9 mouse cellular contexts compared by ENCODE assay signal in genomic region chr3:79887161-79887855, GRCm38 (mm10). TPM values are rescaled to one million over a fixed set of nuclear protein-coding genes. Genes with fewer than 3 reads are reported as not detected.
DNase-seq lines count a peak whose midpoint lies in the region; ATAC-seq and TF ChIP-seq lines count a peak whose summit lies in the region.
"Had no signal": no experiment of that assay in that cellular context is flagged by ENCODE, and none has a peak within 500 bp of the region (broad histone marks: within the 10 kb centered on the region; RNA-seq: fewer than 3 reads in every experiment).

No protein-coding gene starts in this region.

- 0 out of 2 replicates have a peak, but pooled peaks cover 7% of the 10 kb centered on the region for H3K4me1 ChIP-seq in hindbrain, embryonic 13.5 days (replicated peaks)
- H3K4me1 ChIP-seq in hindbrain, embryonic 11.5 days (replicated peaks; ENCODE audit: control insufficient read depth, insufficient read depth, low read length), result no peaks in the 10 kb centered on the region
- no peaks in the 10 kb centered on the region; the same call in 1 of the 2 replicates for H3K4me1 ChIP-seq in spleen, adult 2 months (ENCODE audit: control insufficient read depth, insufficient read depth, insufficient read length)
- peaks cover 5% of the 10 kb centered on the region; the same call in 1 of the 2 replicates for H3K4me1 ChIP-seq in intestine, postnatal 0 days (replicated peaks; ENCODE audit: control insufficient read depth, insufficient read depth, low read length)

- no peak for TF ChIP-seq POLR2A in spleen, adult 2 months (IDR thresholded peaks at IDR 0.05; ENCODE audit: low read depth, low read length)

- peak; percentile 34; the same call in 1 of the 2 replicates for ATAC-seq in hindbrain, embryonic 13.5 days (ENCODE audit: low FRiP score)
- ATAC-seq in hindbrain, embryonic 11.5 days (ENCODE audit: low FRiP score), result no peak
- no peak for ATAC-seq in intestine, postnatal 0 days

- no peak overlapping the region for H3K4me3 ChIP-seq in hindbrain, embryonic 13.5 days
- H3K4me3 ChIP-seq in hindbrain, embryonic 11.5 days (ENCODE audit: low read depth, low read length), result no peak overlapping the region
- peak overlapping the region; percentile 26; the same call in 1 of the 2 replicates for H3K4me3 ChIP-seq in spleen, adult 2 months (ENCODE audit: extremely low read depth, insufficient read depth, insufficient read length)
- peak overlapping the region; percentile 35 for H3K4me3 ChIP-seq in intestine, postnatal 0 days (ENCODE audit: low read depth, low read length)

- DNase-seq in hindbrain, embryonic 11.5 days (ENCODE audit: low spot score), result no peak
- DNase-seq in spleen, adult 2 months (ENCODE audit: low read depth in 1 of 2, low spot score in 2 of 2), result no peak
- DNase-seq in spleen, postnatal 4 days (ENCODE audit: low spot score in 2 of 2), result no peak
- DNase-seq in adrenal gland, adult 2 months, result no peak
- DNase-seq in left cerebral cortex, adult 11 months (ENCODE audit: low spot score), result no peak
- DNase-seq in left cerebral cortex, adult 8-10 months (ENCODE audit: low spot score in 2 of 2), result no peak
- DNase-seq: cerebellum, adult 11 months had no signal

- 0 out of 2 replicates have a peak, but pooled peaks cover 2% of the 10 kb centered on the region for H3K27me3 ChIP-seq in hindbrain, embryonic 13.5 days
- H3K27me3 ChIP-seq in hindbrain, embryonic 11.5 days (ENCODE audit: control insufficient read depth, insufficient read depth, low read length), result no peaks in the 10 kb centered on the region
- no peaks in the 10 kb centered on the region for H3K27me3 ChIP-seq in spleen, adult 2 months (ENCODE audit: control insufficient read depth, insufficient read depth, low read length)
- no peaks in the 10 kb centered on the region for H3K27me3 ChIP-seq in intestine, postnatal 0 days (replicated peaks; ENCODE audit: control insufficient read depth, insufficient read depth, low read length)

- H3K27ac ChIP-seq in hindbrain, embryonic 13.5 days, result no peak overlapping the region
- H3K27ac ChIP-seq in hindbrain, embryonic 11.5 days (ENCODE audit: low read depth, low read length), result no peak overlapping the region
- no peak overlapping the region for H3K27ac ChIP-seq in spleen, adult 2 months (ENCODE audit: insufficient read depth, low read length)
- H3K27ac ChIP-seq in intestine, postnatal 0 days (ENCODE audit: low read depth, low read length), result no peak overlapping the region

- H3K9ac ChIP-seq in hindbrain, embryonic 13.5 days, result peak overlapping the region; percentile 19; the same call in 1 of the 2 replicates
- no peak overlapping the region for H3K9ac ChIP-seq in hindbrain, embryonic 11.5 days (ENCODE audit: low read depth, low read length)
- H3K9ac ChIP-seq in intestine, postnatal 0 days (ENCODE audit: low read depth, low read length), result no peak overlapping the region

- WGBS in hindbrain, embryonic 13.5 days, result 56% methylated on average over 8 of the region's 8 CpGs
- WGBS in hindbrain, embryonic 11.5 days, result 64% methylated on average over 8 of the region's 8 CpGs
- 58% methylated on average over 8 of the region's 8 CpGs for WGBS in spleen, adult 2 months
- WGBS in intestine, postnatal 0 days, result 57% methylated on average over 8 of the region's 8 CpGs

- H3K4me2 ChIP-seq in hindbrain, embryonic 13.5 days, result 0 out of 2 replicates have a peak overlapping the region, but pooled peaks have one; percentile 21
- H3K4me2 ChIP-seq in hindbrain, embryonic 11.5 days (replicated peaks; ENCODE audit: low read depth, low read length), result no peak overlapping the region
- H3K4me2 ChIP-seq in intestine, postnatal 0 days (replicated peaks; ENCODE audit: low read depth), result peak overlapping the region; percentile 70

- H3K9me3 ChIP-seq in hindbrain, embryonic 13.5 days, result no peaks in the 10 kb centered on the region
- no peaks in the 10 kb centered on the region for H3K9me3 ChIP-seq in hindbrain, embryonic 11.5 days (ENCODE audit: control insufficient read depth, low read length)
- no peaks in the 10 kb centered on the region for H3K9me3 ChIP-seq in intestine, postnatal 0 days (ENCODE audit: control insufficient read depth)

- no peaks in the 10 kb centered on the region for H3K36me3 ChIP-seq in hindbrain, embryonic 13.5 days
- no peaks in the 10 kb centered on the region for H3K36me3 ChIP-seq in hindbrain, embryonic 11.5 days (ENCODE audit: control insufficient read depth, insufficient read depth, low read length)
- no peaks in the 10 kb centered on the region for H3K36me3 ChIP-seq in spleen, adult 2 months (ENCODE audit: control insufficient read depth, insufficient read depth, low read length)
- H3K36me3 ChIP-seq in intestine, postnatal 0 days (ENCODE audit: control insufficient read depth, insufficient read depth), result no peaks in the 10 kb centered on the region

- no peak for TF ChIP-seq CTCF in spleen, adult 2 months (IDR thresholded peaks at IDR 0.05; ENCODE audit: extremely low read depth, insufficient read depth, insufficient read length, insufficient replicate concordance)
- no peak for TF ChIP-seq CTCF in intestine, postnatal 0 days (IDR thresholded peaks at IDR 0.05; ENCODE audit: low read depth)

RNA-seq across cellular contexts. Expression of gene Fam198b, which starts 3.0 kb away (rescaled TPM):
- polyA plus RNA-seq in hindbrain, embryonic 13.5 days (2015; fragmentation: Nextera tagmentation; extraction: Ambion mirVana), result 3.9 and 5.1 TPM in 2 replicates
- polyA plus RNA-seq in hindbrain, embryonic 11.5 days (2014; fragmentation: Nextera tagmentation; extraction: Ambion mirVana), result 3.1 and 3.6 TPM in 2 replicates
- 1.9 and 2.1 TPM in 2 replicates for polyA plus RNA-seq in spleen, adult 2 months (2012; rRNA removed)
- 17.2 and 23.4 TPM in 2 replicates for polyA plus RNA-seq in intestine, postnatal 0 days (2015; fragmentation: Nextera tagmentation; extraction: Ambion mirVana)
- 10 to 100 TPM in 1 of 2 experiments, 1 to 10 TPM in 1; 6.2 to 31.2 TPM for total RNA-seq in adrenal gland, adult 2 months (2021)
- 2.8 and 5.4 TPM in 2 replicates for polyA plus RNA-seq in adrenal gland, adult 2 months (2012; rRNA removed)
- 1 to 10 TPM; 5.8 to 8.0 (median 6.4) TPM for total RNA-seq in left cerebral cortex, adult 8-10 months (2022)

RNA-seq across cellular contexts. Expression of gene Tmem144, which starts 34.7 kb away (rescaled TPM):
- 1.1 and 1.4 TPM in 2 replicates for polyA plus RNA-seq in hindbrain, embryonic 13.5 days (2015; fragmentation: Nextera tagmentation; extraction: Ambion mirVana)
- 3.1 and 4.6 TPM in 2 replicates for polyA plus RNA-seq in hindbrain, embryonic 11.5 days (2014; fragmentation: Nextera tagmentation; extraction: Ambion mirVana)
- polyA plus RNA-seq in spleen, adult 2 months (2012; rRNA removed), result 0.15 and 0.18 TPM in 2 replicates
- polyA plus RNA-seq in intestine, postnatal 0 days (2015; fragmentation: Nextera tagmentation; extraction: Ambion mirVana), result 59.3 and 73.8 TPM in 2 replicates
- total RNA-seq in adrenal gland, adult 2 months (2021), result 10 to 100 TPM in 1 of 2 experiments, 1 to 10 TPM in 1; 9.0 to 14.6 TPM
- polyA plus RNA-seq in adrenal gland, adult 2 months (2012; rRNA removed), result 1.5 and 2.1 TPM in 2 replicates
- 10 to 100 TPM; 13.4 to 26.8 (median 15.3) TPM for total RNA-seq in left cerebral cortex, adult 8-10 months (2022)

Comparison
In these comparisons a context has a peak if more than half of its experiments do, and no peak if none do; other contexts are left out.
1. H3K4me3 ChIP-seq: peak in spleen, adult 2 months (single experiment) and intestine, postnatal 0 days (single experiment); none in hindbrain, embryonic 13.5 days (single experiment) and hindbrain, embryonic 11.5 days (single experiment).
2. RNA of gene Tmem144, which starts 34.7 kb away (polyA plus RNA-seq): 59.3 to 73.8 TPM in intestine, postnatal 0 days; 3.1 to 4.6 TPM in hindbrain, embryonic 11.5 days, 1.5 to 2.1 TPM in adrenal gland, adult 2 months, 1.1 to 1.4 TPM in hindbrain, embryonic 13.5 days and 0.15 to 0.18 TPM in spleen, adult 2 months; every median in the first group is over 10 times any median in the second.